Mouse (Mus musculus) small intestine, adult 2 months (tissue): ENCODE results near the gene Fam129a.

ENCODE experiments used
- CTCF ChIP-seq: fragments of 200-500 bp; IDR thresholded peaks from 2 replicates; pipeline ENCODE4 v1.5.1; 2012; ENCODE audit warnings: low read depth, mild to moderate bottlenecking, control low read depth, inconsistent platforms, low read length, moderate library complexity, mixed read lengths; ENCODE audit not compliant: insufficient replicate concordance, insufficient read length; ENCODE audit errors: extremely low read depth
- POLR2A ChIP-seq: fragments of 200-500 bp; IDR thresholded peaks from 2 replicates; pipeline ENCODE4 v1.6.1; 2012; ENCODE audit warnings: low read depth, mild to moderate bottlenecking, control low read depth, inconsistent platforms, low read length, moderate library complexity

DNA sequence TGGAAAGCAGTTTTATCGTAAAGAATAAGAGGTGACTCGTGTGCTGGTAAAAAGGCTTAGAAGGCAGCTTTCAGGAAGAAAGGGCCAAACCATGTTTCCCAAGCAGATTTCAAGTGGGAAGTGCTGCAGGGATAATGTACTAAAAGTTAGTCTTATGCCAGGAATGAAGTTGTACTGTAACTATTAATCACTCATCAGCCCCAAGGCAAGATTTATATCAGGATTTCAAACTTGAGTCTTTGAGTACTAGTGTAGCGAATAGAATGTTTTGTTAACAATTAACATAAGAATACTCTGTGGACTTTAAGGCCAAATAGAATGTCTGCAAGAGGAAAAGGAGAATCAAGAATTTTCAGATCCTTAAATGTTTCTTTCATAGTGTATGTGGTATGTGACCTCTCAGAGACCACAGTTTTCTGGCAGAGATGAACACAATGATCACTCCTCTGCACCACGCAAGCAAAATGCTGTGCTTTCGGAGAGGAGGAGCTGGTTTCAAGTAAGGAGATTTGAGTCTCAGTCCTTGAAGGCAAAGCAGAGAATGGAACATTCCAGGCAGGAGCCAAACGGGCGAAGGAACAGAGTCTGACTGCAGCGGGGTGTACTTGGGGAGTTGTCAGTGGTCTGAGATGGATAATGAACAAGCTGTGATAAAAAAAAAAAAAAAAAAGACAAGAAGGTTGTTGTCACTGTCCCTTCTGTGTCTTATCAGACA is 21.9 kb upstream of the Fam129a start:
- TF ChIP-seq CTCF (no peak), POLR2A (no peak)
